Mouse (Mus musculus): ENCODE measurements around the gene Pole4.

DNA sequence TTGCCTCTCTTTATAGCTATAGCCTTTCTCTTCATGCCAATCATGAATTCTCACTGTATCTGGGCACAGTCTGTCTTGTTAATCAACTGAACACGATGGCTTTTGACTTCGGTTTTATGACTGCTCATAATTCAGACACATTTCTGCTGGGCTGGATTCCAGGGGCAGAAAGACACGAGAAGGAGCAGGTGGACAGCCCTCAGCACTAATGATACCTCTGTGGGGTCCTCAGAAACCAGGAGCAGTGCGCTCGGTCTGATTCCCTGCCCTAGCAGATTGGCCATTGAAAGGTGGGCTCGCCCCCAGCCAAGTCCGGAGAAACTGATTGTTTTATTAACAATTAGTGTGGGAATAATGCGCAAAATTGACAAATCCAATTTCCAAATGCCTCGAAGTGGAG lies 101.9 kb downstream of the Pole4 start:
- TF ChIP-seq MAFK (IDR thresholded peaks at IDR 0.05; ENCODE audit: insufficient read depth, low read depth, low read length) (no peak), ZNF384 (IDR thresholded peaks at IDR 0.05; ENCODE audit: low read depth, low read length) (no peak), HCFC1 (IDR thresholded peaks at IDR 0.05; ENCODE audit: borderline replicate concordance, insufficient read depth, low read length) (no peak)
